Mouse (Mus musculus): ENCODE measurements around the gene Cpm.

DNA sequence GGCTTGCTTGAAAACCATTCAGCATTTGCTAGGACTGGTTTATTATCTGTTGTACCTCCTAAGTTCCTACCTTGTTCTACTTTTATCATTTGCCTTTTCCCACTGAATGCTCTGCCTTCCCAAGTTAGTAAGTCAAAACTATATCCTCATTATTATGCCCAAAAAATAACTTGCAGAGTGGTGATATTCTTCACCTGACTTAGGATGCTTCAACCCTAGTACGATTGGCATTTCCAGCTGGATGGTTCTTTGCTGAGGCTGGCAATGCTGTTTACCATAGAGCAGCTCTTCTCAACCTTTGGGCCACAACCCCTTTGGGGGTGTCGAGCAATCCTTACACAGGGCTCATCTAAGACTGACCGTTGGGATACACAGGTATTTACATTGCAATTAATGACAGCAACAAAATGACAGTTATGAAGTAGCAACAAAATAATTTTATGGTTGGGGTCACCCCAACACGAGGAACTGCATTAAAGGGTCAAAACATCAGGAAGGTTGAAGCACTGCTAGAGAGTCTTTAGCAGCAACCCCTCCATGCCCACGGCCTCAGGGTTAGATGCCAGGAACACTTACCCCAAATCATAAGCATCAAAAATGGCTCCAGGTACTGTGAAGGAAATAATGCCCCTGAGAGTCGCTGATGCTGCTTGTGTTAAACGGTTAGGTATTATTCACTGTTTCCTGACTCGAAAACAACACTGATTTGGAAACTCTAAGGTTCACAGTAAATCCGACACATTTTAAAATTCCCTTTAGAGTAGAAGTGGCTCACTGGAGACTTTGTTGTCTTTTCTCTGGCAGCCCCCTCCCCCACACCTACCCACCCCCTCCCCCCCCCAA, 4.4 kb upstream of the Cpm start:
- no peak for TF ChIP-seq POLR2A (IDR thresholded peaks at IDR 0.05; ENCODE audit: extremely low read depth, insufficient read depth, low read length)
- no peak for TF ChIP-seq CTCF (IDR thresholded peaks at IDR 0.05; ENCODE audit: extremely low read depth, insufficient read depth, low read length)
